Mouse (Mus musculus): ENCODE measurements around the gene Laptm5.

- TF ChIP-seq CTCF (IDR thresholded peaks at IDR 0.05; ENCODE audit: low read depth, low read length) (no peak), POLR2A (IDR thresholded peaks at IDR 0.05; ENCODE audit: borderline replicate concordance, low read depth, low read length) (no peak)
Measured at GRCm38 (mm10) chr4:130978981-130979380, 66.1 kb downstream of the Laptm5 start.
